Mouse (Mus musculus) midbrain, embryonic 16.5 days (tissue): Measurements from ENCODE around the gene Thbs3. TPM values are rescaled to one million over a fixed set of nuclear protein-coding genes. Genes with fewer than 3 reads are reported as not detected.

Experiments used
- ATAC-seq: fragments of 200-750 bp; cut with Nextera tagmentation; 2 replicates; pipeline ENCODE4 v1.8.0; 2017; ENCODE audit warnings: moderate TSS enrichment
- H3K27ac ChIP-seq: fragments of 300-500 bp; sonication (generic); 2 replicates; pipeline ENCODE4 v1.5.1; 2014; ENCODE audit warnings: mild to moderate bottlenecking, low read length, mixed read lengths
- H3K27me3 ChIP-seq: fragments of 300-500 bp; sonication (generic); 2 replicates; pipeline ENCODE4 v1.6.1; 2014; ENCODE audit warnings: low read depth, low read length, mixed read lengths; ENCODE audit not compliant: control insufficient read depth, insufficient read depth
- H3K36me3 ChIP-seq: fragments of 300-500 bp; sonication (generic); 2 replicates; pipeline ENCODE4 v1.6.1; 2014; ENCODE audit warnings: mild to moderate bottlenecking, low read length, moderate library complexity, mixed read lengths; ENCODE audit not compliant: control insufficient read depth, insufficient read depth
- H3K4me1 ChIP-seq: fragments of 300-500 bp; sonication (generic); 2 replicates; pipeline ENCODE4 v1.6.1; 2014; ENCODE audit warnings: mild to moderate bottlenecking, low read length, mixed read lengths; ENCODE audit not compliant: control insufficient read depth, insufficient read depth
- H3K4me2 ChIP-seq: fragments of 300-500 bp; sonication (generic); 2 replicates; pipeline ENCODE4 v1.6.1; 2014; ENCODE audit warnings: mild to moderate bottlenecking, low read length, mixed read lengths
- H3K4me3 ChIP-seq: fragments of 300-500 bp; sonication (generic); 2 replicates; pipeline ENCODE4 v1.5.1; 2014; ENCODE audit warnings: low read depth, mild to moderate bottlenecking, low read length, moderate library complexity, mixed read lengths
- H3K9ac ChIP-seq: fragments of 300-500 bp; sonication (generic); 2 replicates; pipeline ENCODE4 v1.6.1; 2014; ENCODE audit warnings: low read depth, low read length, mixed read lengths
- H3K9me3 ChIP-seq: fragments of 300-500 bp; sonication (generic); replicated peaks from 2 replicates; pipeline ENCODE4 v1.6.1; 2014; ENCODE audit warnings: mild to moderate bottlenecking, low read length, mixed read lengths; ENCODE audit not compliant: control insufficient read depth, poor library complexity, severe bottlenecking
- WGBS: fragments of 180-500 bp; shearing (Covaris S2); extraction: QIAGEN DNeasy Blood & Tissue Kit; methylation state at CpG from one replicate; pipeline ENCODE4 v1.1.7; 2014; 5-methylcytosine and 5-hydroxymethylcytosine counted together
- microRNA counts: library from miRNA; unstranded; fragments of <30 nt; microRNA quantifications from one replicate; lab custom pipeline; 2016
- microRNA-seq: library from miRNA; unstranded; fragments of <30 nt; microRNA quantifications from one replicate; pipeline ENCODE4, GENCODE M21; 2017
- polyA plus RNA-seq: library from polyadenylated mRNA; unstranded; fragments of >200 nt; fragmentation: Nextera tagmentation; extraction: Ambion mirVana; gene quantifications from 2 replicates; pipeline ENCODE4 v1.2.1, GENCODE M21; 2015

The Thbs3 gene
- polyA plus RNA-seq, 1 experiment from 2014 or later: 52.2 TPM

GRCm38 (mm10) chr3:89268916-89269315 lies 53.9 kb downstream of the Thbs3 start:
- Histone ChIP-seq H3K9me3 (no peaks in the 10 kb centered on the region), H3K4me1 (peaks cover 35% of the 10 kb centered on the region), H3K4me2 (peak overlapping the region; percentile 89; the same call in 1 of the 2 replicates), H3K36me3 (no peaks in the 10 kb centered on the region), H3K9ac (peak overlapping the region; percentile 11; the same call in 1 of the 2 replicates), H3K27ac (no peak overlapping the region), H3K27me3 (no peaks in the 10 kb centered on the region), H3K4me3 (no peak overlapping the region)
- WGBS: 51% methylated on average over 8 of the region's 8 CpGs
- ATAC-seq: no peak

GRCm38 (mm10) chr3:89270051-89270755 lies 55.2 kb downstream of the Thbs3 start, which contains the start of gene Slc50a1:
TSS of gene Slc50a1 (minus strand) at chr3:89270570.
- Histone ChIP-seq H3K27ac (peak within 1 kb of the TSS; percentile 81), H3K9ac (peak within 1 kb of the TSS; percentile 83), H3K4me3 (peak within 1 kb of the TSS; percentile 58), H3K4me2 (peak within 1 kb of the TSS; percentile 89), H3K9me3 (no peaks in the 10 kb centered on the region), H3K4me1 (peaks cover 35% of the 10 kb centered on the region), H3K27me3 (no peaks in the 10 kb centered on the region), H3K36me3 (no peaks in the 10 kb centered on the region)
- ATAC-seq: peak; percentile 38
- WGBS: 3% methylated on average over 39 of the region's 39 CpGs

- Histone ChIP-seq H3K27ac (peak overlapping the region; percentile 81), H3K4me3 (peak overlapping the region; percentile 58), H3K9me3 (no peaks in the 10 kb centered on the region), H3K4me2 (peak overlapping the region; percentile 89), H3K4me1 (peaks cover 34% of the 10 kb centered on the region), H3K36me3 (no peaks in the 10 kb centered on the region), H3K9ac (peak overlapping the region; percentile 83), H3K27me3 (no peaks in the 10 kb centered on the region)
- 66% methylated on average over 6 of the region's 6 CpGs for WGBS
- no peak for ATAC-seq
These were observed 55.9 kb downstream of the Thbs3 start for GRCm38 (mm10) chr3:89270891-89271290.

GRCm38 (mm10) chr3:89271760-89272159 lies 56.8 kb downstream of the Thbs3 start:
- no peak overlapping the region for H3K4me2 ChIP-seq
- no peak overlapping the region for H3K4me3 ChIP-seq
- no peaks in the 10 kb centered on the region for H3K27me3 ChIP-seq
- no peaks in the 10 kb centered on the region for H3K9me3 ChIP-seq
- WGBS: 61% methylated on average over 6 of the region's 6 CpGs
- H3K9ac ChIP-seq: no peak overlapping the region
- no peak overlapping the region for H3K27ac ChIP-seq
- no peaks in the 10 kb centered on the region for H3K36me3 ChIP-seq
- ATAC-seq: no peak
- H3K4me1 ChIP-seq: peaks cover 30% of the 10 kb centered on the region

GRCm38 (mm10) chr3:89276061-89276460 lies 61.1 kb downstream of the Thbs3 start:
- H3K9me3 ChIP-seq: no peaks in the 10 kb centered on the region
- H3K36me3 ChIP-seq: no peaks in the 10 kb centered on the region
- no peak overlapping the region for H3K27ac ChIP-seq
- 93% methylated on average over 13 of the region's 13 CpGs for WGBS
- no peak overlapping the region for H3K9ac ChIP-seq
- no peaks in the 10 kb centered on the region for H3K27me3 ChIP-seq
- ATAC-seq: no peak
- peaks cover 17% of the 10 kb centered on the region for H3K4me1 ChIP-seq
- no peak overlapping the region for H3K4me3 ChIP-seq
- H3K4me2 ChIP-seq: no peak overlapping the region

MicroRNAs within 50 kb of the gene (microRNA counts, 519-probe panel; counts per million panel counts)
- microRNA mmu-miR-92b (lab: Ali Mortazavi, UCI): 2,064 counts per million, percentile 53 among the panel's probes with 10 or more counts

Small RNAs within 50 kb of the gene (microRNA-seq; reads per million reads assigned to microRNA genes)
- gene Mir92b: 4,202 reads per million, percentile 89 among the genes with 10 or more reads in this experiment

Other genes starting within 250 kb of the Thbs3 start
- gene Rusc1, start 121.9 kb upstream of the Thbs3 start, polyA plus RNA-seq: 101 and 103 TPM in 2 replicates
- 0.14 TPM in 1 of 2 replicates, not detected in the other for gene Gm43738, start 114.1 kb upstream of the Thbs3 start, polyA plus RNA-seq
- 512 and 577 TPM in 2 replicates for gene Fdps, start 113.2 kb upstream of the Thbs3 start, polyA plus RNA-seq
- 0.30 TPM in 1 of 2 replicates, not detected in the other for gene Pklr, start 79.0 kb upstream of the Thbs3 start, polyA plus RNA-seq
- gene Hcn3, start 55.0 kb upstream of the Thbs3 start, polyA plus RNA-seq: 59.1 and 65.9 TPM in 2 replicates
- 15.9 and 19.7 TPM in 2 replicates for gene Clk2, start 50.4 kb upstream of the Thbs3 start, polyA plus RNA-seq
- gene Scamp3, start 37.7 kb upstream of the Thbs3 start, polyA plus RNA-seq: 145 and 152 TPM in 2 replicates
- 31.8 and 33.6 TPM in 2 replicates for gene Fam189b, start 32.0 kb upstream of the Thbs3 start, polyA plus RNA-seq
- gene Gba, start 12.3 kb upstream of the Thbs3 start, polyA plus RNA-seq: 46.4 and 49.0 TPM in 2 replicates
- gene Mtx1, start 11.9 kb downstream of the Thbs3 start, polyA plus RNA-seq: 145 and 150 TPM in 2 replicates
- 0.57 and 1.5 TPM in 2 replicates for gene Muc1, start 13.9 kb downstream of the Thbs3 start, polyA plus RNA-seq
- 195 TPM in 2 replicates for gene Krtcap2, start 30.8 kb downstream of the Thbs3 start, polyA plus RNA-seq
- gene Trim46, start 31.1 kb downstream of the Thbs3 start, polyA plus RNA-seq: 90.3 and 91.2 TPM in 2 replicates
- gene Dpm3, start 44.2 kb downstream of the Thbs3 start, polyA plus RNA-seq: 60.4 and 64.5 TPM in 2 replicates
- 40.2 and 41.3 TPM in 2 replicates for gene Slc50a1, start 55.4 kb downstream of the Thbs3 start, polyA plus RNA-seq
- gene Efna1, start 66.0 kb downstream of the Thbs3 start, polyA plus RNA-seq: 6.8 and 7.4 TPM in 2 replicates
- gene Efna3, start 107.8 kb downstream of the Thbs3 start, polyA plus RNA-seq: 40.5 and 59.0 TPM in 2 replicates
- gene Efna4, start 122.8 kb downstream of the Thbs3 start, polyA plus RNA-seq: 3.7 and 4.2 TPM in 2 replicates
- gene Adam15, start 134.8 kb downstream of the Thbs3 start, polyA plus RNA-seq: 60.6 and 78.2 TPM in 2 replicates
- gene Dcst2, start 146.8 kb downstream of the Thbs3 start, polyA plus RNA-seq: 0.09 and 0.25 TPM in 2 replicates
- 0.96 and 0.98 TPM in 2 replicates for gene Dcst1, start 150.1 kb downstream of the Thbs3 start, polyA plus RNA-seq
- gene Zbtb7b, start 179.6 kb downstream of the Thbs3 start, polyA plus RNA-seq: 0.49 and 0.61 TPM in 2 replicates
- 1.4 TPM in 1 of 2 replicates, not detected in the other for gene Lenep, start 187.6 kb downstream of the Thbs3 start, polyA plus RNA-seq
- 35.4 and 39.1 TPM in 2 replicates for gene Flad1, start 196.7 kb downstream of the Thbs3 start, polyA plus RNA-seq
- 77.1 and 86.2 TPM in 2 replicates for gene Cks1b, start 203.2 kb downstream of the Thbs3 start, polyA plus RNA-seq
- 13.2 and 14.9 TPM in 2 replicates for gene Shc1, start 203.3 kb downstream of the Thbs3 start, polyA plus RNA-seq
- gene Pygo2, start 215.0 kb downstream of the Thbs3 start, polyA plus RNA-seq: 47.6 and 48.7 TPM in 2 replicates
- 14.4 and 18.5 TPM in 2 replicates for gene Pbxip1, start 221.5 kb downstream of the Thbs3 start, polyA plus RNA-seq
- gene Pmvk, start 239.4 kb downstream of the Thbs3 start, polyA plus RNA-seq: 129 and 142 TPM in 2 replicates